Mouse (Mus musculus) myocyte (in vitro differentiated cells): Measurements from ENCODE around the gene Ankle1.

Source experiments
- E2F4 ChIP-seq: IDR thresholded peaks from one replicate; pipeline ENCODE4 v1.6.1; 2011; ENCODE audit warnings: mild to moderate bottlenecking, control low read depth, moderate library complexity; ENCODE audit not compliant: insufficient read depth
- MAX ChIP-seq: IDR thresholded peaks from one replicate; pipeline ENCODE4 v1.6.1; 2011; ENCODE audit warnings: low read depth, mild to moderate bottlenecking, control low read depth
- MYOG ChIP-seq, 3 experiments: IDR thresholded peaks; one replicate each; pipeline ENCODE4 v1.6.1; 2011; ENCODE audit warnings: control low read depth in 2 of 3, low read depth in 2 of 3, mild to moderate bottlenecking in 2 of 3; ENCODE audit not compliant: insufficient read length in 2 of 3, control insufficient read depth in 1 of 3, insufficient read depth in 1 of 3
- POLR2A ChIP-seq: IDR thresholded peaks from one replicate; pipeline ENCODE4 v1.6.1; 2011; ENCODE audit warnings: low read depth, mild to moderate bottlenecking, control low read depth, moderate library complexity; ENCODE audit not compliant: insufficient read length
- REST ChIP-seq: IDR thresholded peaks from one replicate; pipeline ENCODE4 v1.6.1; 2011; ENCODE audit warnings: mild to moderate bottlenecking, control low read depth, moderate library complexity; ENCODE audit not compliant: insufficient read depth, insufficient read length
- SRF ChIP-seq: IDR thresholded peaks from one replicate; pipeline ENCODE4 v1.6.1; 2011; ENCODE audit warnings: low read depth; ENCODE audit not compliant: control insufficient read depth, insufficient read length
- TCF12 ChIP-seq: IDR thresholded peaks from one replicate; pipeline ENCODE4 v1.6.1; 2011; ENCODE audit warnings: mild to moderate bottlenecking, control low read depth; ENCODE audit not compliant: poor library complexity, insufficient read depth, severe bottlenecking
- USF1 ChIP-seq: IDR thresholded peaks from one replicate; pipeline ENCODE4 v1.6.1; 2011; ENCODE audit warnings: low read depth, mild to moderate bottlenecking, control low read depth, moderate library complexity

- no peak for TF ChIP-seq POLR2A
- no peak for TF ChIP-seq SRF
- TF ChIP-seq MAX: no peak
- TF ChIP-seq MYOG (IDR thresholded peaks at IDR 0.05; ENCODE audit: control insufficient read depth in 1 of 3, insufficient read depth in 1 of 3, insufficient read length in 2 of 3, low read depth in 2 of 3): no peak
- no peak for TF ChIP-seq USF1
- no peak for TF ChIP-seq TCF12
- no peak for TF ChIP-seq E2F4
- no peak for TF ChIP-seq REST
Observed at GRCm38 (mm10) chr8:71392871-71393270, 12.9 kb upstream of the Ankle1 start.
